Mouse (Mus musculus): Measurements from ENCODE around the gene Armh3. TPM values are rescaled to one million over a fixed set of nuclear protein-coding genes. Genes with fewer than 3 reads are reported as not detected.
"Not testable (repeated sequence)": the region's sequence is repeated elsewhere in the genome, so short reads cannot be mapped to it uniquely, and the experiment has no call there.

The Armh3 gene
- total RNA-seq, 2 experiments from 2014 or later = 12.0 to 12.3 TPM

DNA sequence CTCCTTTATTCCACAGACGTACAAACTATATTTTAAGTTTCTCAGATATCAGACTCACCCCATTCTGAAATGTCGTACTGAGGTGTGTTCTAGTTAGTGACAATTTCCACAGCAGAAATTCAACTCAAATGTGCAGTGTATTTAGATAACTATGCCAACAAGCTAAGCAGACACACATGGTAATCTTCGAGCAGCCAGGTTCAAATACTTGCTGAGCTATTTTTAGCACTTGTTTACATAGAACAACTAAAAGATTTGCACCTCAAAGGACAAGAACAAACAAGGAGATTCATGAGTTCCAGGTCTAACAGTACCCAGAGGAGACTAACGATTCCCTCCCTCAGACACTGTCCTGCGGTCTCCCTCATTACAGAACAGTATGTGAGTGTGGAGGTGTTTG lies 171.2 kb downstream of the Armh3 start:
- DNase-seq (ENCODE audit: low spot score in 2 of 2) = no peak

DNA sequence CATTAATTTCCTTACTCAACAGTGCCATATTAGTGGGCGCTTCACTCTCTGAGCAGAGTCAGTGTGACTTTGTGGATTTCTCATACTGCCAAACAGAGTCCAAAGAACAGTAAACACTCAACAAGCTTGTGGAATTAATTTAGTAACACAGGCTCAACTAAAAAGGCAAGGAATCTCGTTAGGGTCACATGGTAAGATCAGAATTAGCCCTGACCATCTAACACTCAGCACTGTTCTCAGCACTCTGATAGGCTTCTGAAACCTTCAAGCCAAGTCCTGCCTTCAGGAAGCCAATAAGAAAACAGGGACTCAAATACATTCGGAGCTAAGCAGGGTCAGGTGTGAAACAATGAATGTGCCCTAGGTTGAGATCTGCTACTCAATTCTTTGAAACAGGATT lies 172.1 kb downstream of the Armh3 start:
- no peak for DNase-seq (ENCODE audit: low spot score in 2 of 2)

DNA sequence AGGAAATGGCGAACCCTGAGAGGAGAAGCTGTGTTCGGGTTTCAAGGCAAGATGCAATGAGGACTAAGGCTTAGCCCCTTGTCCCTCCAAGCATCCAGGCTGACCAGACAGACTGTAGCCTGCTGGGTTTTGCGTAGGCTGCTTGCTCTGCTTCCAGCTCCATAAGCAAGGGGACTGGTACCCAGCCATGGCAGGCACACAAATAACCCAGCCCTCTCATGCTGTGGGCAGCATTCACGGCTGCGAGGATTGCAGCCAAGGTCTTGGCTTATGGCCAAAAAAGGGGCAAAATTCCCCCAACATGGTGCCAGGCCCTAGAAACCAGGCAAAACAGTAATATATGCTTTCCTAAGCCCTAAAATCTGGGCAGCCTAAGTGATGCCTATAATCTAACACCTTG lies 176.5 kb downstream of the Armh3 start:
- no peak for DNase-seq (ENCODE audit: low spot score in 2 of 2)

DNA sequence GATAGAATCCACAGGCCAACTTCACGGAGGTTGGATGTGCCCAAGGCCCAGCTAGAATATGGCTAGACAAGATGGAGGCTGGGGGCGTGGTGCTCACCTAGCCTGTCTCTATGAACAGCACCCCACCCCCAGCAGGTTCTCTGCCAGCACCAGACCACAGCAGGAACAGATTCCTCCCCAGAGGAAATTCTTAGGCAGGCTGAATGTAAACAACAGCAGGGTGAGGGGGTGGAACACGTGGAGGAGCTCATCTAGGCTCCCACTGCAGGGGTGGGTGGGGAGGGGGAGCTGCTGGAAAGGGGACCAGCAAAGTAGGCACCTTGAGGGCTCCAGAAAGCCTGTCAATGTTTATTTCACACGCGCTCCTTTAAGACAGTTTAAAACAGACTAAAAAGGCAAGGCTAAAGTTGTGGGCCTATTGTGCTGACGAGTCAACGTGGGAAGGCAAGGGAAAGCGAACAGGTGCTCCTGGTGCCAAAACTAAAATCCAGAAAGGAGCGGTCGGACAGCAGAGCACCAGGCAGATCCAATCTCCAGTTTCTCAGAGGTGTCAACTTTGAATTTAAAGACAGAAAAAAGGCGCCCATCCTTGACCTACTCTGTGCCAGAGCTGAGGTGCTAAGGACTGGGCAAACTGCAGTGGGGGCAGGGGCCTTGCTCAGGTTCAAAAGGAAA lies 180.3 kb downstream of the Armh3 start:
- DNase-seq (ENCODE audit: low spot score in 2 of 2) = no peak

DNA sequence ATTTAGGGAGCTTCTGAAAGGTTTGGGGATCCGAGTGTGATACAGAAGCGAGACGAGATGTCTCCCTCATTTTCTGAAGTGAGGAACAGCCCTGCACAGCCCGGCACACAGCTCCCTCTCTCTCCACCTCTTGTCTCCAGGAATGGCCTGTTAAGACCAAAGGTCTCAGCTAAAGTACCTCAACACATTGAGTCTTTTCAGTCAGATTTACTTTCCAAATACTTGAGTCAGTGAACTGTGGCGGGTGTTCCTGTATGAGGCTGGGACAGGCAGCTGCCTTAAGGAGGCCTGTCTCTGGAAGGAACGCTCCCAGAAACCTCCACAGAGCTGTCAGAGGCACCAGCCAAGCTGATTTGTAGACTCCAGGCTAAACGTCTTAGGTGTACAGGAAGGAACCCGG lies 181.6 kb downstream of the Armh3 start:
- DNase-seq (ENCODE audit: low spot score in 2 of 2) = no peak

DNA sequence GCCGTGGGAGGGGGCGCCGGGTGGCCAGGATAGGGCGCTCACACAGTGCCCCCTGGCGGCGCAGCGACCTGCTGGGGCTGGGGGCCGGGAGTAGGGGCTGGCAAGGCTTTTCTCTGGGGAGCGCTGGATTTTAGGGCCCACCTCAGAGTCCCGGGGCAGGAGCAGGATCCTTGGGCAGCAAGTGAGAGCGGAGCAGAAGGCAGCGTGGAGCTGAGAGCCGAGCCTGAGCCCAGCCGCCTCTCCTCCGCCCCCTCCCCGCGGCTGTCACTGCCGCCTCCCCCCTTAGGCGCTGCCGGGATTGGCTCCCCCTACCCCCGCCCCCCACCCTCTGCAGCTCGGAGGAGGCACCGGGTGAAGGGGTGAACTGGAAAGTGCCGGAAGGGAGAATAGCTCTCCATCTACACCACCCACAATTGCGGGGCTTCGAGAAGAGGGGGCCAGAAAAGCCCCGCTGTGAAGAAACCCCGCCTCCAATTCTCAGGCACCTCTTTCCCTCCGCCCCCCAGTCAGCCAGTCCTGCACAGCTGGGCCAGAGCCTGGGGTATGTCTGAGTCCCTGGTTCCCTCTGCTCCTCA lies 182.4 kb downstream of the Armh3 start, which contains the start of gene Kcnip2:
Gene Kcnip2, minus strand, starts transcription at position 231 of the 575 bp plus-strand sequence.
- peak in 1 of 2 experiments; percentile 42 for DNase-seq (ENCODE audit: low spot score in 2 of 2)

DNA sequence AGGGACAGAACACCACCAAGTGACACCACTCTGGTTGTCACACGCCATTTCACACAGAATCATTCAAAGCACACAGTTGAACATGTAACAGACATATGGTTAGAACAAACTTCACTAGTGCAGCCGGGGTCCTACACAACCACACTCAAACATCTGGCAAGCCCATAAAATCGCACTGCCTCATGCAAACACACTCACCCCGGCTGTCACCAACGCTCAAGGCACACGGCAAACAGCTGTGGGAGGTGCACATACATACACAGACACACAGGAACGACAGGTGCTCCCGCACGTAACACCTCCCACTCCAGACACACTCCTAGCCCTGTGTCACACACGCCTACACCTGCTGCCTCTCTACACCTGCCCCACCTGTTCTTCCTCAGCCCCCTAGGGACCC lies 183.1 kb downstream of the Armh3 start:
- DNase-seq (ENCODE audit: low spot score in 2 of 2) = no peak

DNA sequence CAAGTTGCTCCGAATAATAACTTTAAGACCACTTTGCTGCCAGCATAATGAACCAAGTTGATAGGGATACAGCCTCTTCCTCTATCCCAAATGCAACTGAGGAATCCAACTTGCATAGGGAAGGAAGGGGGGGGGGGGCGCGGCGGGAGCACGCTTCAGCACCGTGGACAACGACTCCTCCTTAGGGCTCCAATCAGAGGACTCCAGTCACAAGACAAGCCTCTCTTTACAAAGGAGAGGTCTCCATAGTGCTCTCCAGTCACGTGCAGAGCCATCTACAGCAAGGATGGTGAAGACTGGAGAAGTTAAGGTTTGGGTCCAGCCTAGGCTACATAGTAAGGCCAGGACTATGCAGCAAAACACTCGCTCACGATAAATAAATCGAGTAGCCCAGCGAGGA lies 184.5 kb downstream of the Armh3 start:
- no peak for DNase-seq (ENCODE audit: low spot score in 2 of 2)

DNA sequence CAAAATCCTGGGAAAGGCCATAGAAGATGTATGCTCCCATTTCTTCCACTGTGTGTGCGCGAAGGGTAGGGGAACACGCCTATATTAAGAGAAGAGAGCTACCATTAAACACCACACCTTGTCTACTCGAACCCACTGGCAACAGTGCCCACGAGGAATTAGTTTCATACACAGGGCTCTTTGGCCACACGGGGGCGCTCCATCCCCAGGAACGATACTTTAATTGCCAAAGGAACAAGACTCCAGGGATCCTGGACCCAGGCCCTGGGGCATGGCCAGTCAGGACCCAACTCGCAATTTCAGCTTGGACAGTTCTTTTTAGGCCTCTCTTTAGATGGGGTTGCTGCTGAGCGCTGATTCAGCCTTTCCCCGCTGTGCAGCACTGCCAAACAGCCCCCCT lies 185.0 kb downstream of the Armh3 start:
- peak; percentile 85 to 90 for DNase-seq (ENCODE audit: low spot score in 2 of 2)

DNA sequence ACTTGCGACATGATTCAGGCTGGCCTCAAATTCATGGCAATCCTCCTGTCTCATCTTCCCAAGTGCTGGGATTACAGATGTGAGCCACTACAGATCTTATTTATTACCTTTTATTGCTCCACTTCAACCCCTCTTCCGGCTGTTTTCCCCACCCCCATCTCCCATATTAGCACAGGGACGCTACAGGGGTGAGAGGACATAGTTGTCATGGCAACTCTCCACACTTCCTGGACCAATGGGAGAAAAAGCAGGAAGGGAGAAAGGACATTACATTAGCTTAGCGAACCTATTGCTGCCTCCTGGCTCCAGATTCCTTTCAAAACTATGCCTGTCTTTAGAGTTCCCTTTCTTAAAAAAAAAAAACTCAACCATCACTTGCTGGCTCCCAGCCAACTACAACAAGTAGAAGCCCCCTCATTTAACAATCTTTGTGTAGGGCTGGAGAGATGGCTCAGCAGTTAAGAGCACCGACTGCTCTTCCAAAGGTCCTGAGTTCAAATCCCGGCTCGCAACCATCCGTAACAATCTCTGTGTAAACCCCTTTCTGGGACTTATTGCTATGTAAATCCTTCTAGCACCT lies 185.5 kb downstream of the Armh3 start:
- no peak for DNase-seq (ENCODE audit: low spot score in 2 of 2)

DNA sequence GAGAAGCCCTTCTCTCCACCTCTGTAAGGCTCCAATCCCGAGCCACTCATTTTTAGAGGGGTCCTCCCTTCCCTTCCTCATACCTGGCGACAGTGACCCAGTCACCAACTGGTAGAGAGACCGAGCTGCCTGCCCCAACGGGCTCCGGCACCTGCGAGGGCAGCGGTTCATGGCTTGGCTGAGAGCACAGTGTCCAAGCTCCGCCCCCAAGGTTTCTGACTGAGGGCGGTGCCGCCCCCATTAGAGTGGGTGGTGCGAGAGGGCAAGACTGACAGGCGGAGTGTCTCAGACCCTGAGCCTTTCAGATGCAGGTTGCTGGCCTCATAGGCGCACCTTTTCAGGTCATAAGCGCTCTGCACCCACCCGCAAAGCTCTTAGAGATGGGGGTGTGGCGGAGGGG lies 186.2 kb downstream of the Armh3 start:
- peak; percentile 61 to 66 for DNase-seq (ENCODE audit: low spot score in 2 of 2)

DNA sequence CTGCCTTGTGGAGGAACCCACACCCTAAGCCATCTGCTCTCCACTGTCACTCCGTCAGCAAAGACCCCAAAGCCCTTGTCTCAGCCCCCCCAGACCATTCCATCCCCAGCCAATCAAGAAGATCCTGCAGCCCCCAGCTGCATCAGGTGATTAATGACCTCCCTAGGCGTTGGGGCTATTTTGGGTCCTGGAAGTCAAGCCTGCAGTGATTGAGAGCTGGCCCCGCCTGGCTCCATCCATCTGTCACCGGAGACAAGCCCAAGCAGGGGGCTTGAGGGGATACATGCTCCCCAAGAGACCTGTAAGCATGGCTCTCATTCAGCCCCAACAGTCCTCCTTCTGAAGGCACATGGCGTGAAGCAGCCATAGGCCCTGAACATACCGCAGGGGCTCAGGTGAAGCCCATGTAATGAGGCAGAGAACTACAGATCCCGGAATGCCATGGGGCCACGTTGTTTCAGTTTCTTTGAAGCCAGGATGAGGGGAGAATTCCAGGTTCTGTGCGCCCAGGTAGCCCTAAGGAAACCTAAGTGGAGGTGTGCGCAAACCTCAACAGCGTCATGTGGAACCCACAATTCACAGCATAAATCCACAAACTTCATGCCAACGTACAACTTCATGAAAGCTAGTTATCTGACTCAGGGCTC lies 187.1 kb downstream of the Armh3 start:
- DNase-seq (ENCODE audit: low spot score in 2 of 2) = no peak

DNA sequence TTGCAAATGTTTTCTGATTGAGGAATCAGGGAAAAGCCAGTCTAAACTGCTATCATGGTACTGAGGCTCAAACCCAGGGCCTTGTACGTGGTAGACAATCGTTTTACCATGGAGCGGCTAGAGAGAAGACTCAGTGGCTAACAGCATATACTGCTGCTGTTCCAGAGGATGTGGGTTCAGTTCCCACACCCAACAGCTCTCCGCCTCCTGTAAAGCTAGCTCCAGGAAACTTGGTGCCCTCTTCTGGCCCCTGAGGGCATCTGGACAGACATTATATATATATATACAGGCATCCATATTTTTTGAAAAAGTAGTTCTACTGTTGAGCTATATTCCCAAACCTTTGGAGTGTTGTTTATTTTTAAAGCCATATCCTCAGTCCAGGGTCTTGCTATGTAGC lies 190.6 kb downstream of the Armh3 start:
- no peak for DNase-seq (ENCODE audit: low spot score in 2 of 2)

DNA sequence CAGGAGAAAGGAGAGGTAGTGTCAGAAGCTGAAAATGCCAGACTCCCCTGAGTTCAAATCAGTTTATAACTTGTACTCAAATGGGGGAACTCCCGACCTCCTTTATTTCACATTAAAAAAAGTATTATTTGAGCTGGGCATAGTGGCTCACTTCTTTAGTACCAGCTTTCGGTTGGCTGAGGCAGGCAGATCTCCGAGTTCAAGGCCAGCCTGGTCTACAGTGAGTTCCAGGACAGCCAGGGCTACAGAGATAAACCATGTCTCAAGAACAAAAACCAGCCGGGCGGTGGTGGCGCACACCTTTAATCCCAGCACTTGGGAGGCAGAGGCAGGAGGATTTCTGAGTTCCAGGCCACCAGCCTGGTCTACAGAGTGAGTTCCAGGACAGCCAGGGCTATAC lies 192.5 kb downstream of the Armh3 start:
- DNase-seq (ENCODE audit: low spot score in 2 of 2) = not testable (repeated sequence)

DNA sequence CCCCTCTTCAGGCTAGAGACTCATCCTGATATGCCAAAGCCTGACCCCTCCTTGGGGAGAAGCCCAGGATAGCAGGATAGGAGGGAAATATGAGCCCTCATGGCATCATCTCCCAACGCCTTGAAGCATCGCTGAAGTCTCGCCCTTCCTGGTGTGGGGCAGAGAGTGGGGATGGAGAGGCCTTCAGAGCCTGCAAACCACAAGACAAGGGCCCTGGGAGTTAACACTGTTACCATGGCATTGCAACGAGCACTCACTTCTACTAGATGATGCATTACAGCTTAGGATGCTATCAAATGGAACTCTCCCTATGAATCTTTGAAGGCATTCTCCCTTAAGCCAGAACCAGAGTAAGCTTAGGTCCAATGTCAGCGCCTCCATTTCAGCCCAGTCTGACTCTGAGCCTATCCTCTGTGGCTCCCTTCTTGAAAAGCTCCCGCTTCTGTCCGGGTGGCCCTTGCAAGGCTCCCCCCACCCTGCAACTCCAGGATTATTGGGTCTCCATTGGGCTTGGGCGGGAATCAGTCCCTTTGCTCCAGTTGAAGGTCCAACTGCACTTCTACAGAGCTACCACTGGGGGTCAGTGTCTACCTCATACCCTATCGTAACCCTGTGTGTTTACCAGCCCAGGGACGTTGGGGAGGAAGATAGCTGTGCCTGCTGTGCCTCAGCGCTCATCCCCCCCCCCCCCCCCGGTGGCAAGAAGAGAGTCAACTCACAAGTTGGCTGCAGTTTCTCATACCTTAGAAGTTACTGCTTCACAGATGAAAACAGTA lies 193.5 kb downstream of the Armh3 start:
- DNase-seq (ENCODE audit: low spot score in 2 of 2) = no peak

DNA sequence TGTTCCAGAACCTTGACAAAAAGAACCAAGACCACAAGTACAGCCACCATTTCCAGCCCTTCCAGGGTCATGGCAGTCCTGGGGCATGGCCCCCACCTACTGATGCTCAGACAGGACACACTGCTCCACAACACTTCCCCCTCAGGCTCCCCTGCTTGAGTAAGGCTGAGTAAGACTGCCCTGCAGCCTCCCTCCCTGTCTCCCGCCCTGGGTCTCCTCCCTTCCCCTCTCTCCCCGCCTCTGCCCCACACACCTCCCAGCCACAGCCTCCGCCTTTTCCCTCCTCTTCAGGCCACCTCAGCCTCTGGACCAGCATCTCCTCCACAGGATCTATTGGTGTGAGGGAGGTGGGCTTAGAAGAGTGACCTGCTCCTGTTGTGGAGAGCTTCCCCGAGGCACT lies 194.9 kb downstream of the Armh3 start:
- DNase-seq (ENCODE audit: low spot score in 2 of 2) = no peak

DNA sequence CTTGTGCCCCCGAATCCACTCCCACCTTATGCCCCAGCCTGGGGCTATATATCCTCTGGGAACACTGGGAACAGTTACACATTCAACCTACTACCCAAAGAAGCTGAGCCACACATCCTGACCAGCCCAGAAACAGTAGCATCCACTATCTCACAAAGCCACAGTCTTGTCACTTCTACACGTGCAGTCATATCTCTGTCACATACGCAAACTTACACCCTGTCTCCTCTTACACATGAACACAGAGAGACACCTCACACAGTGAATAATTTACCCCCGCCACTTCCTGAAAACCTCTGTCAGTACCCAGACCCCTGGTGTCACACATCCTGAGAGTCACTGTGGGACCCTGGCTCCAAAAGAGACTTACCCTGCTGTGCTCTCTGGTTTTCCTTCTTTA lies 195.6 kb downstream of the Armh3 start:
- DNase-seq (ENCODE audit: low spot score in 2 of 2) = no peak

DNA sequence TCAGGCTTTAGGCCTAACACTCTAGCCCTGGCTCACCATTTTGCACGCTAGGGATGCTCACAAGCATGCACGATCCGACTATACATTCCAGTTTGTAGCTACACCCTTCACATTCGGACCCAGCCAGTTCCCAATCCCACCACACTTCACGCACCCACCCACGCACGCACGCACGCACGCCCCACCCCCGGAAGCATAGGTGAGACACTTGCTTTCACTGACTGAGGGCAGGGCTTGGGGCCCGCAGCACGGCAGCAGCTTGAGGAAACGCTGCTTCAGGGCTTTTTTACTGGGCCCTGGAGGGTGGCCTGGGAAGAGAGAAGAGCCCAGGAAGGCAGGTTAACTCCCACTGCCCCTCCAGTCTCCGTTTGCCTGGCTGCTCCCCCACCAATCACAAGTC lies 201.4 kb downstream of the Armh3 start:
- no peak for DNase-seq (ENCODE audit: low spot score in 2 of 2)

DNA sequence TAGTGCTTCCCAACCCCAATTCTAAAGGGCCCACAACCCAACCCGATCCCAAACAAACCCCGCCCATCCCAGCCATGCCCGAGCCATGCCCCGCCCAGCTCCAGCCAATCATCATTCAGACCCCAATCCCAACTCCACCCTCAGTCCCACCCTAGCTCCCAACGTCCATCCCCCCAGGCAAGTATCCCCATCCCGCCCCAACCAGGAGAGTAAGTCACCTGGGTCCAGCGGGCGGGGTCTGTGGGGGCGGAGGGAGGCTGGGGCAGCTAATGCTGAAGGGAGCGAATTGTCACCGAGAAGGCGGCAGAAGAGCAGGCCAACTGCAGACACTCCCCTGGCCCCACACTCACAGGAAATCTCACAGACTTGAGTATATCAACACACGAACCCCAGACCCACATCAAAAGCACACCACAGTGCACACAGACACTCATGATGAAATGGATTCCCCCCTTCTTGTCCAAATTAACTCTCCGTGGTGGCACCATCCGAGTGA lies 202.2 kb downstream of the Armh3 start:
- no peak for DNase-seq (ENCODE audit: low spot score in 2 of 2)

DNA sequence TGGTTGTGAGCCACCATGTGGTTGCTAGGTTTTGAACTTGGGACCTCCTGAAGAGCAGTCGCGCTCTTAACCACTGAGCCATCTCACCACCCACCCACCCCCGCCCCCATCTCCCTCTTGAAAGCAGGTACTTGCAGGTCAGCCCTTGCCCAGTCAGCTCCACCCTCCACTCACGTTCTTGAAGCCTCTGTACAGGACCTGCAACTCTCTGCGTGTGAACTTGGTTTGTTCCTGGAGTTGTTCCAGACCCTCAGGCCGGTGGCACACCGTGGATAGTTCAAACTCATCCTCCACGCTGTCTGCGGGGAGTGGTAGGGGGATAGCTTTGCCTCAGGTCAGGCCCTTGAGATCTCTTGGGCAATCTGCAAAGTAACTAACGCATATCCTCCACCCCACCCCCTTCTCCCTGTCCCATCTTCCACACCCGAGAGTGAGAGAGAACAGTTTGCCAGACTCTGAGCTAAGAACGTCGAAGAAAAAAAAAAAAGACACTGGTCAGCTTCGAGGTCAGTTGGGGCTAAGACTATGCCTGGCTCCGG lies 202.8 kb downstream of the Armh3 start:
- no peak for DNase-seq (ENCODE audit: low spot score in 2 of 2)

DNA sequence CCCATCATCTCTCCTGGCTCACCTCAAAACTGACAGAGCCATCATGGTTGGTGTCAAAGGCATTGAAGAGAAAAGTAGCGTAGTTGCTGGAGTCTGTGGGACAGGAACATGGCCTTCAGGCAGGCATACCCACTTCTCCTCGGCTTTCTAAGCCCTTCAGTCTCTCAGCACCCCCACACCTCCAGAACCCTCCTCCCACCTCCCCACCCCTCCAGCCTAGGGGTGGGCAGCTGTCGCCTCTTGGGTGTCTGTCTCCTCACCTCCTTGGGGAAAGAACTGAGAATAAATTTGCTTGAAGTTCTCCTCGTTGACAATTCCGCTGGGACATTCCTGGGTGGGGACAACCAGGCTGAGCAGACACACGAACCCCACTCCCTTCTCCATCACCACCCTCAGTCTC lies 203.6 kb downstream of the Armh3 start:
- DNase-seq (ENCODE audit: low spot score in 2 of 2) = no peak

Data from adrenal gland, adult 18-20 months (tissue).